Mouse (Mus musculus) E14TG2a.4 (cell line): Measurements from ENCODE around the gene 4931428L18Rik.

Experiments used
- H3K27me3 ChIP-seq: 2 replicates; pipeline ENCODE4 v1.6.1; 2014; ENCODE audit warnings: low read length, control low read depth; ENCODE audit not compliant: insufficient read depth
- H3K36me3 ChIP-seq: 2 replicates; pipeline ENCODE4 v1.6.1; 2014; ENCODE audit warnings: low read length, control low read depth; ENCODE audit not compliant: insufficient read depth
- H3K4me1 ChIP-seq: replicated peaks from 2 replicates; pipeline ENCODE4 v1.6.1; 2014; ENCODE audit warnings: low read depth, low read length, control low read depth
- H3K4me3 ChIP-seq: replicated peaks from 2 replicates; pipeline ENCODE4 v1.5.1; 2014; ENCODE audit warnings: mild to moderate bottlenecking, low read length
- H3K9me3 ChIP-seq: 2 replicates; pipeline ENCODE4 v1.6.1; 2014; ENCODE audit warnings: low read length, control low read depth
- CTCF ChIP-seq: conservative IDR thresholded peaks from 2 replicates; pipeline ENCODE4 v1.5.1; 2014; ENCODE audit warnings: low read length
- NANOG ChIP-seq: IDR thresholded peaks from 2 replicates; pipeline ENCODE4 v1.6.1; 2014; ENCODE audit warnings: borderline replicate concordance, low read length, mixed read lengths
- POU5F1 ChIP-seq: IDR thresholded peaks from 2 replicates; pipeline ENCODE4 v1.6.1; 2014; ENCODE audit warnings: low read length, borderline replicate concordance

The 4931428L18Rik gene

GRCm38 (mm10) chr1:31196959-31197358 lies 25.5 kb downstream of the 4931428L18Rik start:
- H3K4me3 ChIP-seq, result no peak overlapping the region
- H3K9me3 ChIP-seq, result no peaks in the 10 kb centered on the region
- H3K27me3 ChIP-seq, result no peaks in the 10 kb centered on the region
- no peak for TF ChIP-seq NANOG
- H3K36me3 ChIP-seq, result no peaks in the 10 kb centered on the region
- H3K4me1 ChIP-seq, result no peaks in the 10 kb centered on the region

GRCm38 (mm10) chr1:31195633-31196032 lies 26.9 kb downstream of the 4931428L18Rik start:
- H3K36me3 ChIP-seq, result no peaks in the 10 kb centered on the region
- no peak overlapping the region for H3K4me3 ChIP-seq
- no peaks in the 10 kb centered on the region for H3K4me1 ChIP-seq
- no peaks in the 10 kb centered on the region for H3K9me3 ChIP-seq
- no peaks in the 10 kb centered on the region for H3K27me3 ChIP-seq
- no peak for TF ChIP-seq POU5F1
- no peak for TF ChIP-seq CTCF
- TF ChIP-seq NANOG, result no peak

GRCm38 (mm10) chr1:31190237-31190866 lies 32.1 kb downstream of the 4931428L18Rik start:
- H3K9me3 ChIP-seq, result no peaks in the 10 kb centered on the region
- H3K4me1 ChIP-seq, result no peaks in the 10 kb centered on the region
- no peaks in the 10 kb centered on the region for H3K27me3 ChIP-seq
- H3K4me3 ChIP-seq, result no peak overlapping the region
- TF ChIP-seq NANOG (no peak), CTCF (no peak), POU5F1 (no peak)
- H3K36me3 ChIP-seq, result no peaks in the 10 kb centered on the region

GRCm38 (mm10) chr1:31178264-31178663 lies 44.2 kb downstream of the 4931428L18Rik start:
- no peaks in the 10 kb centered on the region for H3K9me3 ChIP-seq
- H3K36me3 ChIP-seq, result no peaks in the 10 kb centered on the region
- H3K27me3 ChIP-seq, result no peaks in the 10 kb centered on the region
- H3K4me1 ChIP-seq, result no peaks in the 10 kb centered on the region
- no peak overlapping the region for H3K4me3 ChIP-seq
- TF ChIP-seq NANOG (no peak), CTCF (no peak), POU5F1 (no peak)

- Histone ChIP-seq H3K4me1 (no peaks in the 10 kb centered on the region), H3K4me3 (no peak within 1 kb of the TSS), H3K36me3 (no peaks in the 10 kb centered on the region), H3K27me3 (no peaks in the 10 kb centered on the region), H3K9me3 (no peaks in the 10 kb centered on the region)
- TF ChIP-seq NANOG, result no peak
- TF ChIP-seq POU5F1, result no peak
- TF ChIP-seq CTCF, result no peak
Measured at GRCm38 (mm10) chr1:31176101-31176500, 46.4 kb downstream of the 4931428L18Rik start, which contains the start of gene Lgsn. Lgsn (plus strand) TSS chr1:31176401.

GRCm38 (mm10) chr1:31175401-31175800 lies 47.1 kb downstream of the 4931428L18Rik start:
- Histone ChIP-seq H3K4me1 (no peaks in the 10 kb centered on the region), H3K4me3 (no peak overlapping the region), H3K9me3 (no peaks in the 10 kb centered on the region), H3K27me3 (no peaks in the 10 kb centered on the region), H3K36me3 (no peaks in the 10 kb centered on the region)
- no peak for TF ChIP-seq POU5F1
- no peak for TF ChIP-seq CTCF

GRCm38 (mm10) chr1:31165326-31166121 lies 57.0 kb downstream of the 4931428L18Rik start:
- Histone ChIP-seq H3K4me3 (no peak overlapping the region), H3K36me3 (no peaks in the 10 kb centered on the region), H3K27me3 (no peaks in the 10 kb centered on the region), H3K4me1 (no peaks in the 10 kb centered on the region), H3K9me3 (no peaks in the 10 kb centered on the region)
- TF ChIP-seq NANOG (no peak), POU5F1 (no peak), CTCF (no peak)

GRCm38 (mm10) chr1:31164527-31165189 lies 57.8 kb downstream of the 4931428L18Rik start:
- no peaks in the 10 kb centered on the region for H3K36me3 ChIP-seq
- H3K27me3 ChIP-seq, result no peaks in the 10 kb centered on the region
- no peak overlapping the region for H3K4me3 ChIP-seq
- TF ChIP-seq CTCF (no peak), NANOG (no peak), POU5F1 (no peak)
- no peaks in the 10 kb centered on the region for H3K9me3 ChIP-seq
- no peaks in the 10 kb centered on the region for H3K4me1 ChIP-seq

- Histone ChIP-seq H3K4me3 (no peak overlapping the region), H3K27me3 (no peaks in the 10 kb centered on the region), H3K9me3 (no peaks in the 10 kb centered on the region), H3K36me3 (no peaks in the 10 kb centered on the region), H3K4me1 (no peaks in the 10 kb centered on the region)
- TF ChIP-seq NANOG (no peak), POU5F1 (no peak)
Measured at GRCm38 (mm10) chr1:31156884-31157283, 65.6 kb downstream of the 4931428L18Rik start.
